Mouse (Mus musculus) forebrain, embryonic 15.5 days (tissue): Measurements from ENCODE around the gene Gpx8. TPM values are rescaled to one million over a fixed set of nuclear protein-coding genes. Genes with fewer than 3 reads are reported as not detected.

Experiments
- ATAC-seq: fragments of 200-750 bp; cut with Nextera tagmentation; replicated peaks from 2 replicates; pipeline ENCODE4 v1.8.0; 2017; ENCODE audit warnings: mild to moderate bottlenecking, moderate TSS enrichment, moderate library complexity
- H3K27ac ChIP-seq: fragments of 300-500 bp; sonication (generic); replicated peaks from 2 replicates; pipeline ENCODE4 v1.5.1; 2015; ENCODE audit warnings: mild to moderate bottlenecking, inconsistent platforms
- H3K27me3 ChIP-seq: fragments of 300-500 bp; sonication (generic); 2 replicates; pipeline ENCODE4 v1.6.1; 2015; ENCODE audit warnings: inconsistent platforms
- H3K36me3 ChIP-seq: fragments of 300-500 bp; sonication (generic); 2 replicates; pipeline ENCODE4 v1.6.1; 2015; ENCODE audit warnings: mild to moderate bottlenecking, inconsistent platforms
- H3K4me1 ChIP-seq: fragments of 300-500 bp; sonication (generic); 2 replicates; pipeline ENCODE4 v1.6.1; 2015; ENCODE audit warnings: inconsistent platforms
- H3K4me2 ChIP-seq: fragments of 300-500 bp; sonication (generic); replicated peaks from 2 replicates; pipeline ENCODE4 v1.6.1; 2015; ENCODE audit warnings: mild to moderate bottlenecking, inconsistent platforms
- H3K4me3 ChIP-seq: fragments of 300-500 bp; sonication (generic); 2 replicates; pipeline ENCODE4 v1.5.1; 2015; ENCODE audit warnings: mild to moderate bottlenecking, inconsistent platforms
- H3K9ac ChIP-seq: fragments of 300-500 bp; sonication (generic); replicated peaks from 2 replicates; pipeline ENCODE4 v1.6.1; 2015; ENCODE audit warnings: mild to moderate bottlenecking, inconsistent platforms
- H3K9me3 ChIP-seq: fragments of 300-500 bp; sonication (generic); 2 replicates; pipeline ENCODE4 v1.6.1; 2016; ENCODE audit warnings: inconsistent platforms
- whole genome bisulfite sequencing: fragments of 180-500 bp; shearing (Covaris S2); methylation state at CpG from one replicate; pipeline ENCODE4 v1.1.7; 2015; ENCODE audit warnings: mixed read lengths; 5-methylcytosine and 5-hydroxymethylcytosine counted together
- polyA plus RNA-seq: library from polyadenylated mRNA; unstranded; fragments of >200 nt; fragmentation: Nextera tagmentation; extraction: Ambion mirVana; gene quantifications from 2 replicates; pipeline ENCODE4 v1.2.1, GENCODE M21; 2015

Gpx8 gene
- polyA plus RNA-seq = 43.9 and 47.7 TPM in 2 replicates

DNA sequence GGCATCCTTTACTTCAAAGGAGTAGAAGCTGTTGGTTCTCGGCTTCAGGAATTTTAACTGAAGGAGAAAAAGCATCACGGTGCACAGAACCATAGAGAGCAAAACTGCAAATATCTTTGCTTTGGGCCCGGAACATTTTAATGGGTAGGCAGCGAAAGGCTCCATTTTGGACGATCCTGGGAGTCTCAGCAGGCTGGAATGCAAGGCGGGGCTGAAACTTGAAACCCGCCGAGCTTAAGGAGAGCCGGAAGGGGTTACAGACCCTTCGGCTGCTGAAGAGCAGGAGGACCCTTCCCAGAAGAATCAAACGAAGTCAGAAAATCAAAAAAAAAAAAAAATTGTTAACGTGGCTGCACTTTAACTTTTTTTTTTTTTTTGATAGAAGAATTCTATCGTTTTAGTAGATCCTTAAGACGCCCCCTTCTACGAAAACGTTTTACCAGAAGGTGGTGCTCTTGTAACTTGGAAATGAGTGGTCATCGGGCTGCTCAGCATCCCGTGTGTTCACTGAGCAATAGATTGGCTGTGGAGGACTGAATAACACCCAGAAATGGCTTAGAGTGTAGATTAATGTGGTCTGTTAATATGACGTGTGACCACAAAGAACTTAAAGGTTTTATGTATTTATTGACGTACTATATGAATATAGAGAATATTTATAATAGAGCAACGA lies at the start of gene Gpx8:
Gpx8 (minus strand) TSS at position 200 of the 673 bp plus-strand sequence.
- H3K4me2 ChIP-seq = peak within 1 kb of the TSS; percentile 71
- no peak within 1 kb of the TSS for H3K27ac ChIP-seq
- H3K9ac ChIP-seq = peak within 1 kb of the TSS; percentile 46
- H3K36me3 ChIP-seq = no peaks in the 10 kb centered on the region
- H3K9me3 ChIP-seq = no peaks in the 10 kb centered on the region
- H3K4me1 ChIP-seq = 0 out of 2 replicates have a peak, but pooled peaks cover 12% of the 10 kb centered on the region
- 5% methylated on average over 21 of the region's 21 CpGs for WGBS
- no peaks in the 10 kb centered on the region for H3K27me3 ChIP-seq
- peak; percentile 87 for ATAC-seq
- H3K4me3 ChIP-seq = peak within 1 kb of the TSS; percentile 50

DNA sequence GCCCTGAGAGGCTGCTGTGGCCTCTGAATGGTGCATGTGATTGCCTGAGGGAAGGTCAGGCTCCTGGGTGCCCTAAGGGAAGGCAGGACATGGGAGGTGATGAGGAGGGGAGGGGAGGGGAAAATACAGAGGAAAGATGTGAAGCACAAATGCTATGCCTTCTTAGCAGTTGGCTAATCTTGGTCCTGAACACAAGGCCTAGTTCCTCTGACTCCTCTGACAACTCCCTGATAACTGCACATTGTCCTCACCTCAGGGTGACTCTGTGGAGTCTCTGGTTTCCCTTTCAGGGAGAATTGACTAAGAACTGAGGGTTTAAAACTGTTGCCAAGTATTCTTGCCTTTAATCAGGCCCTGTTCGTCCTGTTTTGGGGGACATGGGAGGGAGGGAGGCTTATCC lies 48.4 kb upstream of the Gpx8 start:
- no peak for ATAC-seq
- Histone ChIP-seq H3K4me3 (no peak overlapping the region), H3K9ac (no peak overlapping the region), H3K27ac (no peak overlapping the region), H3K36me3 (no peaks in the 10 kb centered on the region), H3K9me3 (no peaks in the 10 kb centered on the region), H3K4me1 (no peaks in the 10 kb centered on the region), H3K27me3 (no peaks in the 10 kb centered on the region), H3K4me2 (no peak overlapping the region)
- 48% methylated on average over 1 of the region's 1 CpGs for whole genome bisulfite sequencing

DNA sequence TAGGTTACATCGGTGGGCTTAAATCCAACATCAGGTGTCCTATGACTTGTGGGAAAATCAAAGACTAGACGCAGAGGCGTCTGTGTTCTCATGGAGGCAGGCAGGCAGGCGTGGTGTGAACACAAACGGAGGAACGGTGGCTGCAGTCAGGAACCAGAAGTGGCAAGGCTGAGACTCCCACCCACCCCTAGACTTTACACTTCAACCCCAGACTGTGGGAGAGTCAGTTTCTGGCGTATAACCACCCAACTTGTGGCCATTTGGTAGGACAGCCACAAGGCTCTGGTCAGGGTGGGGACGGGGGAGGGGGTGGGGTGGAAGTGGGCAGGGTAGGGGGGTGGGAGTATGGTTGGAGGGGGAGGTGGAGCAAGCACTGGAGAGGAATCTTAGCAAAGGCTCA lies 44.3 kb upstream of the Gpx8 start:
- Histone ChIP-seq H3K9ac (no peak overlapping the region), H3K4me2 (no peak overlapping the region), H3K4me3 (no peak overlapping the region), H3K9me3 (no peaks in the 10 kb centered on the region), H3K27me3 (no peaks in the 10 kb centered on the region), H3K36me3 (no peaks in the 10 kb centered on the region), H3K27ac (no peak overlapping the region), H3K4me1 (no peaks in the 10 kb centered on the region)
- ATAC-seq = no peak
- WGBS = 90% methylated on average over 8 of the region's 8 CpGs

DNA sequence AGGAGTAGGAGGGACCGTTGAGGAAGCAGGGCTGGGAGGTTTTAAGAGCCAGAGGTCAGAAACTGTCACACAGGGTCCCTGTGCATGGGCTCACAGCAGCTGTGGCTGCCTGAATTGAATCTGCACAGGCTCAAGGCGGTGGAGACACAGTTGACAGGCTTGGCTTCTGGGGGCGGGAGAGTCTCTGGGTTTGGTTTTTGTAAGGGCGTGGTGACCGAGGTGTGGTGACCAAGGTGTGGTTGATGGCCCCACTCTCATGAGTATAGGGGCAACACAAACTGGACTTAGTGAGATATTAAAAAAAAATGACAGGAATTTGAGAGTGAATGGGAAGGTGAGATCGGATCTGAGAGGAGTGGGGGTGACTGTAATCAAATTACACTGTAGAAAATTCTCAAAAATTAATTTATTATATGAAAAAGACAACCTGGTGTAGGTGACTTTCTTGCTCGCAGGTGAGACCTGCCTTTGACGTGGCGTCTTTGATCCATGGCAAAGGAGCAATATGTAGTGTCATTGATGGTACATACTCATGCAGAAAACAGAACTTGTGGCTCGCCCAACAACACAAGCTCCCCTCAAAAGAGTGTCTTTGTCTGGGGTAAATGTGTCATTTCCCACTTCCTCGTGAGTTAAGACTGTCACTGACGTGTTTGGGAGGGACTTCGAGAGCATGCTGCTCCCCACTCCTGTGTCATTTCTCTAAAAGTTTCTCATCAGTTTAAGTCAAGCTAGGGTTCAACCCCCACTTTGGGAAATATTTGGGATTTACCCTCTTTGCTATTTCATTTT lies 41.2 kb upstream of the Gpx8 start:
- ATAC-seq = no peak
- Histone ChIP-seq H3K27me3 (no peaks in the 10 kb centered on the region), H3K9ac (no peak overlapping the region), H3K9me3 (no peaks in the 10 kb centered on the region), H3K4me2 (no peak overlapping the region), H3K27ac (no peak overlapping the region), H3K4me1 (no peaks in the 10 kb centered on the region), H3K4me3 (no peak overlapping the region), H3K36me3 (no peaks in the 10 kb centered on the region)
- 86% methylated on average over 13 of the region's 13 CpGs for WGBS

DNA sequence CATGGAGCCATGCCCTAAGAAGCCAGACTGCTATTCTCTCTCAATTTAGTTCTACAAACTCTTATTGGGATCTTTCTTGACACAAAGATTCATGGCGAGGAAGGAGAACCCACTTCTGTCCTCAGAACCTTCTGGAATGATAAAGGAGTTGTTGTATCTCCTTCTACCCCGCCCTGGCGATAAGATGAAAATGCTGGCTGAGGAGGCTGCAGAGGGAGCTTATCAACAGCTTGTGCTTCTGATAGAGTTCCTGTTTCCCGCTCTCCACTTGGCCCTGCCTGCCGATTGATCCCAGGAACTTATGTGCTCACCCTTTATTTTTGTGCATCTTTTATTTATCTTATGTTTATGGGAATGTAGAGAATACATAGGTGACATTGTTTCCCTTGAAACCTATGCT lies 38.5 kb upstream of the Gpx8 start:
- Histone ChIP-seq H3K36me3 (no peaks in the 10 kb centered on the region), H3K27ac (no peak overlapping the region), H3K9ac (no peak overlapping the region), H3K27me3 (no peaks in the 10 kb centered on the region), H3K4me2 (no peak overlapping the region), H3K9me3 (no peaks in the 10 kb centered on the region), H3K4me3 (no peak overlapping the region), H3K4me1 (no peaks in the 10 kb centered on the region)
- no peak for ATAC-seq
- 81% methylated on average over 5 of the region's 5 CpGs for WGBS

DNA sequence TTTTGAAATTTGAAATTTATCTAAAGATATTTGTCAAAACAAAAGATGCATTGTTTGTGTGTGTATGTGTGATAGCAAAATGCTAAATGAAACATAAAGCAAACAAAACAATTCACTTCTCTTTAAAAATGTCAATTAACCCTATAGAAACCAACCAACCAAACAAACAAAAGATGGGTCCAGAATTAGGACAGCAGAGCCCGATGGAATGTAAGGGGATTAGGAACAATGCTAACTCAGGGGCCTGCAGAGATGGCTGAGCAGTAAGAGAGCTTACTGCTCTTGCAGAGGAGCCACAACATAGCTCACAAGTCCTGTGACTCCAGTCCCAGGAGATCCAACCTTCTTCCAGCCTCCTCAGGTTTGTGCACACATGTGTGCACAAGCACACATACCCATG lies 35.9 kb upstream of the Gpx8 start:
- 4% methylated on average over 1 of the region's 1 CpGs for WGBS
- H3K27me3 ChIP-seq = no peaks in the 10 kb centered on the region
- no peak overlapping the region for H3K4me2 ChIP-seq
- H3K9me3 ChIP-seq = no peaks in the 10 kb centered on the region
- H3K4me1 ChIP-seq = no peaks in the 10 kb centered on the region
- H3K36me3 ChIP-seq = no peaks in the 10 kb centered on the region
- no peak overlapping the region for H3K27ac ChIP-seq
- no peak overlapping the region for H3K4me3 ChIP-seq
- ATAC-seq = no peak
- no peak overlapping the region for H3K9ac ChIP-seq

DNA sequence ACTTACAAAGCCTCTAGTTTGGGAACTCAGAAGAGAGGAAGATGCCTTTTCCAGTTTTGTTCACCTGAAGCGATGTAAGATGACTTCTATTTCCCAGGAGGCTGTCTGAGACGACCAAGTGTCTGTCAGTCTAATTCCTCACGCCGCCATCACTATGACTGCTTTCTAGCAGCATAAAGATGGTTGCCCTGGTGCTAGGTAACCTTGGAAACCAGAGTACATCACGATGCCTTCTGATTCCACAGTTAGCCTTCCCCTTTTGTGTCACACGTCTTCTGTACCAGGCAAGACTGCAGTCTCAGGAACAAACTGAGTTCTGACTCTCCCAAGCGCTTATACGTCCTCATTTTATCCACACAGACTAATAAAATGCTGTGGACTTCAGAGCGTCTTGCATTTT lies 32.8 kb upstream of the Gpx8 start:
- Histone ChIP-seq H3K9me3 (no peaks in the 10 kb centered on the region), H3K9ac (no peak overlapping the region), H3K27ac (no peak overlapping the region), H3K4me3 (no peak overlapping the region), H3K4me1 (no peaks in the 10 kb centered on the region), H3K4me2 (no peak overlapping the region), H3K27me3 (no peaks in the 10 kb centered on the region), H3K36me3 (no peaks in the 10 kb centered on the region)
- no peak for ATAC-seq
- 71% methylated on average over 9 of the region's 9 CpGs for WGBS

DNA sequence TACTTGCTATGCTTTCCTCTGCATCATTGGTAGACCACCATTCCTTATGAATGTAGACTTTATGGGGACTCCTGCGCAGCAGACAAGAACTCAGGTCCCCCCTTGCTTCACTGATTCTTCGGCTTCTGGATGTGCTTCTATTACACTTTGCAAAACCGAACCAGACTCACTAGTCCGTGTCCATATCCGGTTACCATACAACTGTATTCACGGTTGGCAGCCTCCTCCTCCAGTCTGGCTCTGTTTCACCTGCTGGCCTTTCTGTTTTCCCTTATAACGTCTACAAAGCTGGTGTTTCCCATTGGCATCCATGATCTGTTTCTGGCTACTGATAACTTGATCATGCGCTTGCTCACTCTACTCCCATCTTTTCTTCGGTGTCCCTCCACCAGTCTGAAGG lies 18.3 kb upstream of the Gpx8 start:
- H3K27me3 ChIP-seq = no peaks in the 10 kb centered on the region
- 90% methylated on average over 9 of the region's 9 CpGs for WGBS
- no peaks in the 10 kb centered on the region for H3K9me3 ChIP-seq
- no peak overlapping the region for H3K9ac ChIP-seq
- H3K4me1 ChIP-seq = no peaks in the 10 kb centered on the region
- no peaks in the 10 kb centered on the region for H3K36me3 ChIP-seq
- H3K27ac ChIP-seq = no peak overlapping the region
- no peak for ATAC-seq
- no peak overlapping the region for H3K4me3 ChIP-seq
- H3K4me2 ChIP-seq = no peak overlapping the region

DNA sequence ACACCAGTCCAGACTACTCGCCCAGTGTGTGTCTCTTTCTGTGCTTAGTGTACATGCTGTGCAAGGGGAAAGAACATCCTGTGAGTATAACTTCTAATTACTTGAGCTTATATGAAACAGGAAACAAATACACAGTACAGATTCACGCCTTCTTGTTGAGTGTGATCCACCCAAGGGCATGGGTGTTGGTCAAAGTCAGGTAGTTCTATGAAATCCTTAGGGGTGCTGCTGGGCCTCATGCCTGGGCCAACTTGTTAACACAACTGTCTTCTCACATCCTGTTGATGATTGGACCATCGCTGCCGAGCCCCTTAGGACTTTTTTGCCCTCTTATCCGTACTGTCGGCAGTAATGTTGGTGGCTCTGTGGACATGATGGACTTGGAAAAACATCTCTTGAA lies 15.5 kb upstream of the Gpx8 start:
- Histone ChIP-seq H3K36me3 (no peaks in the 10 kb centered on the region), H3K27ac (no peak overlapping the region), H3K9me3 (no peaks in the 10 kb centered on the region), H3K9ac (no peak overlapping the region), H3K27me3 (no peaks in the 10 kb centered on the region), H3K4me2 (no peak overlapping the region), H3K4me1 (no peaks in the 10 kb centered on the region), H3K4me3 (no peak overlapping the region)
- ATAC-seq = no peak
- WGBS = 93% methylated on average over 6 of the region's 6 CpGs

DNA sequence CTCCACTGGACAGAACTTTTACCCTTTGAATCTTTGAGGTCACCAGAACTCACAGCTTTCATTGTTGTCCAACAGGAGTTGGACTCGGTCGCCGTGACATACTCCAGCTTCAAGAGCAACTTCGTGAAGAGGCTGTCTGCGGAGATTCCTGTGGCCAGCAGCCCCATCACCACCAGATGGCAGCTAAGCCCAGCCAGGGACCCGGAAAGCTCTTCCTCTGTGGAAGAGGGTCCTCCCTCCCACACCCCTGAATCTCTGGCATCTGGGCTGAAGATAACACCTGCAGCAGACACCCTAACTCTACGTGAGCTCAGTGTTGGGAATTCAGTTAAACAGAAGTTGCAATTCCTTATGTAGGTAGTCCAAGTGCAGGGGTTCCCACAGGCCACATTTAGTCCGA lies 9.6 kb upstream of the Gpx8 start:
- no peaks in the 10 kb centered on the region for H3K4me1 ChIP-seq
- ATAC-seq = no peak
- no peak overlapping the region for H3K4me2 ChIP-seq
- no peak overlapping the region for H3K4me3 ChIP-seq
- H3K9me3 ChIP-seq = no peaks in the 10 kb centered on the region
- H3K27ac ChIP-seq = no peak overlapping the region
- H3K36me3 ChIP-seq = no peaks in the 10 kb centered on the region
- no peaks in the 10 kb centered on the region for H3K27me3 ChIP-seq
- H3K9ac ChIP-seq = no peak overlapping the region
- 50% methylated on average over 8 of the region's 8 CpGs for WGBS

DNA sequence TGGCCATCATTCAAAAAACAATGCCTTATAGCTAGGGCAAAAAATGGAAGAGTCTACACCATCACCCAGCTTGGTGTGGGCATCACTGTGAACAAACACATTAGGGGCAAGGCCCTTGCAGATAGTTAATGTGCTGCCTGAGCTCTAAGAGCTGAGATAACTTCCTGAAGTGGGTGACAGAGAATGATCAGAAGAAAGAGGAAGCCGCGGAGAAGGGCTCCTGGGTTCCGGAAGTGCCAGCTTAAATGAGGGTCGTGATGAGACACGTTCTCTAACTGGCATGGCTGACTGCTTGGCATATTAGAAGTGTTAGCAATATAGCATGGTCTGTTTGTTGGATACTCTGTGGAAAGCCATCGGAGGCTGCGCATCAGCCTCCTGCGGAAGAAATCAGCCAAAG lies 8.0 kb upstream of the Gpx8 start:
- no peak overlapping the region for H3K9ac ChIP-seq
- no peak overlapping the region for H3K4me2 ChIP-seq
- 92% methylated on average over 8 of the region's 8 CpGs for WGBS
- H3K36me3 ChIP-seq = no peaks in the 10 kb centered on the region
- no peaks in the 10 kb centered on the region for H3K4me1 ChIP-seq
- no peaks in the 10 kb centered on the region for H3K9me3 ChIP-seq
- ATAC-seq = no peak
- H3K27me3 ChIP-seq = no peaks in the 10 kb centered on the region
- no peak overlapping the region for H3K4me3 ChIP-seq
- no peak overlapping the region for H3K27ac ChIP-seq

DNA sequence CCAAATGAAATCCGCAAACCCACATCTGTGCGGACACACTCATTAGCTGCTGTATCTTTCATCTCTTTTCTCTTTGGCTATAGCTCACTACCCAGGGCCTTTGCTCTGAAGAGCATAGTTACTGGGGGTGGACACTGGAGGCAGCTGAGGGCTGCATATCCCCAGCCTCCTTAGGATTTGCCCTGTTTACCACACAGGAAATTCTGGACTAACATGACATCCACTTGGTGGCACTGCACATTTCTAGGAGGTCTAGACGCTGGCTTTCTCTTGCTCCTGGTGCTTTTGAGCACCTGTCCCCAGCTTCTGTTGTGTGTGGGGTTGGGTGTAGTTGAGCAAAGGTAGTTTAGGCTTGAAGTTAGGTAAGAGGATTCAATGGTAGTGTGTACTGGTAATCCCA lies 1.4 kb upstream of the Gpx8 start:
- WGBS = 76% methylated on average over 3 of the region's 3 CpGs
- ATAC-seq = no peak
- no peak overlapping the region for H3K27ac ChIP-seq
- H3K36me3 ChIP-seq = no peaks in the 10 kb centered on the region
- 0 out of 2 replicates have a peak, but pooled peaks cover 12% of the 10 kb centered on the region for H3K4me1 ChIP-seq
- no peak overlapping the region for H3K9ac ChIP-seq
- H3K9me3 ChIP-seq = no peaks in the 10 kb centered on the region
- no peak overlapping the region for H3K4me2 ChIP-seq
- H3K27me3 ChIP-seq = no peaks in the 10 kb centered on the region
- no peak overlapping the region for H3K4me3 ChIP-seq
